Mouse (Mus musculus) ES-E14 (cell line): Measurements from ENCODE around the gene Olfr251.

Experiments used
- CHD2 ChIP-seq: IDR thresholded peaks from 2 replicates; pipeline ENCODE4 v1.6.1; 2014; ENCODE audit warnings: mild to moderate bottlenecking, low read depth, low read length, inconsistent platforms
- HCFC1 ChIP-seq: IDR thresholded peaks from 2 replicates; pipeline ENCODE4 v1.6.1; 2012; ENCODE audit warnings: low read length, inconsistent platforms, borderline replicate concordance; ENCODE audit not compliant: insufficient read depth

GRCm38 (mm10) chr9:38427026-38427425 lies 50.1 kb downstream of the Olfr251 start:
- TF ChIP-seq CHD2 (no peak), HCFC1 (no peak)
